Mouse (Mus musculus): Measurements from ENCODE around the gene Capns2.

Gene Capns2

DNA sequence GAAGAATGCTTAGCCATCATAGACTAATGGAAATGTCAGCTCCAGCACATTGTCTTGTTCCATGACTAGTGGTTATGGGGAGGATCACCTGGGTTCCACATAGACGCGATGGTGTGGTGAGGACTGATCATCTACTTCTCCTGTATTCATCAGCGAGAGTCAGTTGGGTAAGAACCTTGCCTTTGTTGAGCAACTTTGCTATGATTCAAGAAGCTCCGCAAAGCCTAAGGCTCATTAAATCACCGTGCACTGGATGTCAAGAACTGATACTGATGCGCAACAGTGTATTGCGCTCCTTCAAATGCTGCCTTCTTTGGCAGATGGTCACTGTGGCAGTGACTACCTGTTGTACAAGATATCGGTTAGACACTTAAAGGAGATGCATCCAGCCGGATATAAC is 5.3 kb downstream of the Capns2 start:
- DNase-seq (ENCODE audit: low read depth, low spot score), result no peak

- no peak for DNase-seq (ENCODE audit: low read depth, low spot score)
Observed at GRCm38 (mm10) chr8:92908448-92908847, 7.2 kb downstream of the Capns2 start.

DNA sequence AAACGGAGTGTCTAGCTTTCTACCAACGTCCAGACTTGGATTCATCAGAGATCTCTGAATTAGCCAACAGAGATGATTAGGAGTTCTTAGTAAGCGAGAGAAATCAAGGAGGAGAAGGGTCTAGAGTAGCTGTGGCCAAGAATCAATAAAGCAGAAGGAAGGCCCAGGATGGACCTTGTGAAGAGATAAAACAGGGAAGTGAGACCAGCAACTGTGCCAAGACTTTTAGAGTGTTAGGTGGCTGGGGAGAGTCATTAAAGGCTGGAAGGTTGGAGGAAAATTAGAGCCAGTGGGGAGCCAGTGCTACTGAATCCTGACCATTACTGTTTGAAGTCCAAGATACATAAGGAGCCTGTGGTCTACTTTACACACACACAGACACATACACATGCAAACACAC is 10.3 kb downstream of the Capns2 start:
- DNase-seq (ENCODE audit: low read depth, low spot score), result no peak

GRCm38 (mm10) chr8:92913396-92913795 is 12.2 kb downstream of the Capns2 start:
- no peak for DNase-seq (ENCODE audit: low read depth, low spot score)

DNA sequence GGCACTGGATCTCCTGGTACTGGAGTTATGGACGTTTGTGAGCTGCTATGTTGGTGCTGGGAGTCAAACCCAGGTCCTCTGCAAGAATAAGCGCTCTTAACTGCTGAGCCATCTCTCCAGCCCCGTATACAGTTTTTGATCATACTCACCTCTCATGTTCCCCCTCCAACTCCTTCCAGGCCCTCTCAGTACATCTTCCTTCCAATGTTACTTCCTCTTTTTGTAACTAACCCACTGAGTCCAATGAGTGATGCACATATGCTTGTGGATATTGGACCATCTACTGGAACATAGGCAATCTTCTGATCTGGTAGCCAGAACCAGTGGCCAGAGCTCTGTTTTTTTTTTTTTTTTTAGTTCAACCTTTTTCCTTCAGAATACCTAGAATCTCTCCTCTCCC is 14.9 kb downstream of the Capns2 start:
- DNase-seq (ENCODE audit: low read depth, low spot score), result no peak

DNA sequence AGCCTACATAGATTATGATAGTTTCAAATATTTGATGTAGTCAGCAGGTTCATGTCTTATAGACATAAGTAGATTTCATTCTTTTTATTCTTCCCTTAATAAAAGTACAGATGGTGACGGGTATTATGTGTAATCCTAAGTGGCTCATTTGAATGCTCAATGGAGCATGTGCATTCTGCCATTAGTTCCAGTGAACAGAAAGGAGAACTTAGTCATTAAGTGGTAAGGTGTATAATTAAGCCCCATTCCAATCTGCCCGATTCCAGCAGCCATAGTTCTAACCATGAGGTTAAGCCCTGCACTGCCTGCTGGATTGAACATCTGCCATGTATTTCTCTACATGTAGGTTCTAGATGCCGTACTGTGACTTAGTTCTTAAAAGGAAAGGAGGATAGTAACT is 20.6 kb downstream of the Capns2 start:
- DNase-seq (ENCODE audit: low read depth, low spot score), result no peak

DNA sequence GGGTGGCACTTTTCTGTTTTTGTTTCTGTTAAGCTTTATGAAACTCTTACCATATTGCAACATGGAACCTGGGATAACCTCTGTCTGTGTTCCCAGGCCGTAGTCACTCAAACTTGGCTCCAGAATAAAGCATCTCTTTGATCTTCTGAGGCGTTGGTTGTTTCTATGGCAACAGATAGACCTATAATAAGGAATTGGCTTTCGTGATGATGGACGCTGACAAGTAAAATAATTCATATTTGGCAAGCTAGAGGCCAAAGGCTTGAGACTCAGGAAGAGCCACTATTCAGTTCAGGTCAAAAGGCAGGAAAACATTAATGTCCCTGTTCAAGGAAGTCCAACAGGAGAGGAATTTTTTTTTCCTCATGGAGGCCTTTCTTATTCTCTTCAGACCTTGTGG is 27.8 kb downstream of the Capns2 start:
- peak; percentile 4 for DNase-seq (ENCODE audit: low read depth, low spot score)

DNA sequence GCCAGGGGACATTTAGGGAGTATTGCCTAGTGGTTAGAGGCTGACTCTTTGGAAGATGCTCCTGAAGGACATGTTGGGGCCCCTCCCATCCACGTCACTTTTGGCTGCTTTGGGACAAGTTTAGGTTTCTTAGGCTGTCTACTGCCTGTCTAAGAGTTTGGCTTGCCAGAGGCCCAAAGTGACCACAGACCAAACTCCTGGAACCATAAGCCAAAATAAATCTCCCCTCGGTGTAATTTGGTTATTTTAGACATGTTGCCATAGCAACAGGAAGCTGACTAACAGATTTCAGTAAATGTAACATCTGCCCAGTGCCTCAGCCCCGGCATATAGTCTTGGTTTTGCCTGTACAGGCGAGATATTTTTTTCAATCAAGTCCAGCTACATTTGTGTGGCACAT is 36.8 kb downstream of the Capns2 start:
- no peak for DNase-seq (ENCODE audit: low read depth, low spot score)

DNA sequence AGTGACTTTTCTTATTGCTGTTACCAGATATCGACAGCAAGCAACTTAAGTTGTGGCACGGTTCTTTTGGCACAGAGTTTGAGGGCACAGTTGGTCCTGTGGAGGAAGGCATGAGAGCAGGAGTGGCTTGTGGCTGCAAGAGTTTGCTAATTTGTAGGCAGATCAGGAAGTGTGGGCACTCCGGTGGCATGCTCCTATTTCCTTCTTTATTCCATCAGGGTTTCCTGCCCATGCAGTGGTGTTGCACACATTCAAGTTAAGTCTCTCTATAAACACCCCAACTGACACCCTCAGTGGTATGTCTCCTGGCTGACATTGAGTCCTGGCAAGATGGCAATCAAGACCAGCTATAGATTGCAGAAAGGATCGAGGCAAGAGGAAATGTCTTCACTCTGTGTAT is 47.9 kb downstream of the Capns2 start:
- no peak for DNase-seq (ENCODE audit: low read depth, low spot score)

DNA sequence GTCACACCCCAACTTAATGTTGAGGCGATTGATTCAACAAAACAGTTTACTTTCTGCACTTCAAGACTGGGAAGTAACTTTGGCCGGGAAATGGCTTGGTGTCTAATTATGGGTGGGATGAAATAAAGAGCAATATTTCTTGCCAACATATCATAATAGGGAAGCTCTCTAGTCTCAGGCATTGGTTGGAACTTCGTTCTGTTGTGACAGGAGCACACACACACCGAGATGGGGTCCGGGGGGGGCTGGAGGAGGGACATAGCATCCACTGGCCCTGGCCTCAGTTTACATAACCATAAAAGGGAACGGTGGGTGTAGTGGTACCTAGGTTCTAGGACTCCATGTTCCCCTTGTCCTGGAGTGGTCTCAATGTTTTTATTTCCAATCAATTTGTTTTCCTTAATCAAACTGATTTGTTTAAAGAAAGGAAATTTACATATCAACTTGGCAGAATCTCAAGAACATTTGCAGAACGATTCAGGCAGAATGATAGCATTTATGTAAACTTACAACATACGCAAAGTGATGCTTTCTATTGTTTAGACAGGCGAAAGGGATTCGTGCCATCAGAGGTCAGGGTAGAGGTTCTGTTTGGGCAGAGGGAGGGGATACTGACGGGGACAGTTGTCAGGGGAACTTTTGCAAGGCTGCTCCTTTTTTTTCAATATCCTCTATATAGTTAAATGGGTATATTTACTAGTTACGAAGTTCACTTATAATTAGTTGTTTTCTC is 49.6 kb downstream of the Capns2 start:
- no peak for DNase-seq (ENCODE audit: low read depth, low spot score)

All from mesoderm, embryonic 11.5 days (tissue).